Mouse (Mus musculus) MN1 (cell line): ENCODE measurements around the gene Tcl1b2.
"Not testable (repeated sequence)": the region's sequence is repeated elsewhere in the genome, so short reads cannot be mapped to it uniquely, and the experiment has no call there.

Source experiments
- DNase-seq: peaks from one replicate; pipeline ENCODE4 v3.0.0-alpha.2; 2016; ENCODE audit warnings: low spot score

Gene Tcl1b2

DNA sequence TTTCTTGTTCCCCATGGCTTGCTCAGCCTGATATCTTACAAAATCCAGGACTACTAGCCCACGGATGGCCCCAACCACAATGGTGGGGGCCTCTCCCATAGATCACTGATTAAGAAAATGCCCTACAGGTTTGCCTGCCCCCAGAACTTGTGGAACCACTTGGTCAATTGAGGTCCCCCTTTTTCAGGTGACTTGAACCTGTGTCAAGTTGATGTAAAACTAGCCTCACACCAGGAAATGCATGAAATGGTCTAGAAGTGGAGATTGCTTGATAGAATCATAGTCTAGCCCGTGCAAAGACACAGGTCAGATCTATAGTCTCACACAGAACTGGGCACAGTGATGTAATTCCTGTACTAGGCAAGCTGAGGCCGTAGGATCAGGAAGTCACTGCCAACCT, at the start of gene Tcl1b2:
Gene Tcl1b2 (plus strand): TSS at position 301 of the 400 bp plus-strand sequence.
- no peak for DNase-seq

DNA sequence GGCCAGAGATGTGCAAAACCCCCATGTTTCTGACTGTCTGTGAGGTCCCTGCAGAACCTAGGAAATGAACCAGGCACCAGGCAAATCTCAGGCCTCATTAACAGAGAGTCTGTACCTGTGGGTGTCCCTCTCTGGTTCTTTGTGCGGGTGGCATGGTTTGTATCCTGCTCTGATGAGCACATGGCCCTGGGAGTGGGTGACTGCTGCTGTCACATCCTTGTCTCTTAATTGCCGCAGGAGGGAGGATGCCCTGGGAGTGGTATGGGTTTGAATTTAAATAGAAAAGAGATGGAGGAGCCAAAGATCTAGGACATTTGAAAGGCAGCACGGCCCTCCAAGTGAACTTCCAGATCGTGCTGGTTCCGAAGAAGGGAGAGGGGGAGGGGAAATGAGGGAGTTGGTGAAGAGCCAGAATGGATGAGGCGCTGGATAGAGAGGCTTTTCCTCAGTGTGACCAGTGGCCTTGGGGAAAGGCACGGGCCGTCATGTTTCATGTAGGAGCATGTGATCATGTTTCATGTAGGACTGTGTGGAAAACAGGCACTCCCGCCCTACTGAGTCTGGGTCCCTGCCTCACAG, 46.3 kb upstream of the Tcl1b2 start:
- DNase-seq, result no peak

DNA sequence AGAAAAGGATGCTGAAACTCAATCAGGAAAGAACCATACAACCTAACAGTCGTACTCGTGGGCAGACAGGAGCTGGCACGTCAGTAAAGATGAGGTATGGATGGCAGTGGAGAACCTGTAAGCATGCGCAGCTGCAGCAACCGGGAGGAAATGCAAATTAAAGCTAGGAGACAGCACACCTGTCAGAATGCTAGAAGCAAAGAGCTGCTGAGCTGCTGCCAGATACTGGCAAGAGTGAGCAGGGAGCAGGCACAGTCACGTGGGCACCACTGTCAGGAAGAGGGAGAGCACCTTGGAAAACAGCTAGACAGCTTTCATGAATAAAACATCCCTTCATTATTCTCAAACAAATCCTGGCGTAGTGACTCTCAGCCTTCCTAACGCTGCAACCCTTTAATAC, 42.9 kb upstream of the Tcl1b2 start:
- DNase-seq, result no peak

DNA sequence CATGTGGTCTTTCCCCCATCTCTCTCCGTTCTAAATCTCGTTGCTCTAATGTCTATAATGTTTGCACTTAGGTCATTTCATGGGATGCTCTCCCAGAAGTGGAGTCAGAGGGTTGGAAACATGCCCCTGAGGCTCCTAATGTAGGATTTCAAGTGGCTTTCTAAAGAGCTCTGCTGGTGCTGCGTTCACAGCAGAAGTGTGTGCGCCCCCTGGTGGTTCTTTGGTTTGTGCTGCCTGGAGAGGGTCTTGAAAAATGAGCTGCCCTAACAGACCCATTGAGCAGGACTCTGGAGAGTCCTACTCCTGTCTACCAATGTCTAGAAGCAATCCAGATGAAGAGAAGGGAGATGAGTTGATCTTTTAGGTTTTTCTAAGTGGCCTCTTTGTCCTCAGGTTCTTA, 41.8 kb upstream of the Tcl1b2 start:
- peak; percentile 79 for DNase-seq

DNA sequence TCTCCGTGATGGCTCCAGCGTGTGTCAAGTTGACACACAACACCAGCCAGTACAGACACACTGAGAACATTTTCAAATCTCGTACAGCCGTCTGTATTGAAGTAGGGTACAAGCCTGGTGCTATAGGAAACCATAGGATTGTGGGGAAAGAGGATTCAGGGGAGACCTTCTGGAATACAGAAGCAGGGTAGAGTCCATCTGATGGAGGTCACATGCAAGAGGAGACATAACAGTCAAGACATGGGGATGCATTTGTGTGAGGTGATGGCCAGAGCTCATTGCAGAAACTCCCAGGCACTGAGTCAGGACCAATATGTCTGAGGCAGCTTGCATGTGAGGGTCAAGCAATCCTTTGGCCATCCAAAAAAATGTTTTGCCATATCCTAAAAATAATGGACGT, 40.5 kb upstream of the Tcl1b2 start:
- no peak for DNase-seq

DNA sequence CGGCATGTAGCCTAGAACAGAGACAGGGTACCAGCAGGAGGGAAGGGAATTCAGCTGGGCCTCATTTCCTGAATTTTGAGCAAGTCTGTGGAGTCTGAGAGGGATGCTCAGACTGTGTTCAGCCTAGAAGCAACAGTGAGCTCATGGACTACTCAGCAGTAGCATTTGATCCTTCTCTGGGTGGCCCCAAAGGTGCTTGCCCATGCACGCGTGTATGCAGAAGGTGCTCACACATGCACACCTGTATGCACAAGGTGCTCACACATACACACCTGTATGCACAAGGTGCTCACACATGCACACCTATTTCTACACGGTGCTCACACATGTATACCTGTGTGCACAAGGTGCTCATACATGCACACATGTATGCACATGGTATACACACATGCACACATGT, 37.0 kb upstream of the Tcl1b2 start:
- no peak for DNase-seq

DNA sequence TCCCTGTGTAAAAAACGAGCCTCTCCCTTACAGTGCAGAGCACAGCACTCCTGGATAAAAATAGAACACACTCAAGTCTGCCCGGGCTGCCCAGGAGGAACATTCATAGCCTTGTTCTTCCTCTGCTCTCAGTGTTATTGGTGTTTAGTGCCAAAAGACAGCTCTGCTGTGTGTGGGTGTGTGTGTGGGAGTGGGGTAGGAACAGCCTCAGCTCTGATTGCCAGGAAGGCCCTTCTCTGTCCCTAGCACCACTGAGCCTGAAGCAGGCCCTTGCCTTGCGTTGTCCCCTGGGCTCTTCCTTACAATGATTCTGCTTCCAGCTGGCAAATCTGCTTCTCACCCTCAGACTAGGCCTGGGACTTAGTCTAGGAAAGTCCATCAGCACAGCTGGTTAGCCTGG, 36.4 kb upstream of the Tcl1b2 start:
- no peak for DNase-seq

DNA sequence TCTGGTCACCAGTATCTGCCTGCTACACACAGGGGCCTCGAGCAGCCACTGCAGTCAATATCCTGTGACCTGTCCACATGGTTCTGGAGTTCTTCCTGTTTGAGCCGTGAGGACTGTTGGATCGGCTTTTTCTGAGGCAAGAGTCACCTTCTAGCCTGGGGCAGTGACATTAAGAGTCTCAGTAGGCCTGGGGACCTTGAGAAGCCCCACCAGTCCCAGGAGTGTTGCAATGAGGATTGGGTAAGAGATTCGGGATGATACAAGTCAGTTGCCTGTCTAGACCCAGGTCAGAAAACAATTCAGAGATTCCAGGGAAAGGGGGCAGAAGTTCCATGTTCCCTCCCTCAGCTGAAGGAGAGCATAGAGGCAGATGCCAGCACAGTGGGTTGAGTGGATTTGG, 36.0 kb upstream of the Tcl1b2 start:
- DNase-seq, result no peak

DNA sequence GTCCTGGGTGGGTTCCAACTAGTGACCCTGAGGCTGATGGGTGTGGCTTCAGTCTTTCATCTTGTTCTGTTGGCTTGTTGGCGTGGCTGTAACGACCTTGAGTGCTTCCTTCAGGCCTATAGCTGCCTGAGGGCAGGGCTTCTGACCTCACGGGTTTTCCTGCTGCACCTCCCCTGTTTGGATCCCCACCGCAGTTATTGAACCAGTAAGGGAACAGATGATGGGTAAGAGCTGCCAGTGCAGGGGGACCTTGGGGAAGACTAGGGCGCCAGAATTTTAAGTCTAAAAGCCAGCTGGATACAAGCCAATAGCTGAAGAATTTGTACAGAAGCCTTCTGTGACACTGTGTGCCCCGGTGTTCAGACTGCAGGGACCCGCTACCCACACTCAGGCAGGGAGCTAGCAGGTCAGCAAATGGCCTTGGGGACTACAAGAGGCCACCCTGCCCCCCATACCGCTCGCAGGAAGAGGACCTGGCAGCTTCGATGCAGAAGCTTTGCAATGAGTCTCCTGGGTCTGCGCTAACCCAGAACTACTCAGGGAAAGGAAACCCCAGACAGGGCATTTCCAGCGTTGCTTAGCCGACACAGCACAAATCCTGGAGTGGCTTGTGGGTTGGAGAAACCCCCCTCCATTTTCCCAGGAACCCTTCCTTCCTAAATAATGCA, 33.4 kb upstream of the Tcl1b2 start:
- no peak for DNase-seq

DNA sequence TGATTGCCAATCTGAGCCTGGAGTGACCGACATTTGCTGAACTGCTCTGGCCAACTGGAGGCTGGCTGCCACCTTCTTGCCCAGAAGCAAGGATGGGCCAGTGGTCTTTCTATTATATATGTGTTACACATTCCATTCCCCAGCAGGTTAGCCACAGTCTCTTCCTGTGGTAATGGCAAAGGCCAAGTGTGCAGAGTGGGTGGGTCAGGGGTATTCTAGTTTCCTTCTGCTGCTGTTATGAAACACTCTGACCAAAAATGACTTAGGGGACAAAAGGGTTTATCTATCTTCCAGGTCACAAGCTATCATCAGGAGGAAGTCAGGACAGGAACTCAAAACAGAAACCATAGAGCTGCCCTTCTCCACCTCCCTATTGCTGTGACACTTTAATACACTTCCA, 29.2 kb upstream of the Tcl1b2 start:
- no peak for DNase-seq

DNA sequence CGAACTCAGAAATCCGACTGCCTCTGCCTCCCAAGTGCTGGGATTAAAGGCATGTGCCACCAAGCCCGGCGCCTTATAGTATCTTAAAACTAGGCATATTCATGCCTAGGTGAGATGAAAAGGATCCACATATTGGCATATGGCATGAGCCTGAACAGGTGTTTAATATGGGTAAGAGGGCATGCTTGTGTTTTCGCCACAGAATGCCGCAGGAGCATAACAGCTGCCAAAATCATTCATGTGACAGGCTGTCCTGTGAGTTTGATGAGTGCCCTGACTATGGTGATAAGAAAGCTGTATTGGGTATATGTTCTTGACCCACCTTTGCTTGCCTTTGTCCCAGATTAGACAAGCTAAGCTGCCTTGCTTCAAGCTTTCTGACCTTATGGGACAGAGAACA, 20.5 kb upstream of the Tcl1b2 start:
- no peak for DNase-seq

DNA sequence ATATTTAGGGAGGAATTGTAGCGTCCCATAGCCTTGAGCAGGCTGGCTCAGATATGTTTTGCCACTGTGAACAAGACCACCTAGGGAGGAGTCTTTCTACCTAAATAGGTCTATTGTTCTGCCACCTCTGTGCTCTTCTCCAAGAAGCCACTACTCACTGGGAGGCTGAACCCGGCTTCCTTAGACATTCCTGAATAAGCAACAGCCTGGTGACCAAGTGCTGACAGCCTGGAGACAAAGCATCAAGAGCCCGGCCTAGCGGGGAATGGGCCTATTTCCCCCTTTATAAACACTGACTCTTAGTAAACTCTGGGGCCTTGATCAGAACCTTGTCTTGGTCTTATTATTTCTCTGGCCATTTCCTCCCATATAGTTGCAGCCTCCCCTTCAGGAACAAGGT, 19.3 kb upstream of the Tcl1b2 start:
- no peak for DNase-seq

DNA sequence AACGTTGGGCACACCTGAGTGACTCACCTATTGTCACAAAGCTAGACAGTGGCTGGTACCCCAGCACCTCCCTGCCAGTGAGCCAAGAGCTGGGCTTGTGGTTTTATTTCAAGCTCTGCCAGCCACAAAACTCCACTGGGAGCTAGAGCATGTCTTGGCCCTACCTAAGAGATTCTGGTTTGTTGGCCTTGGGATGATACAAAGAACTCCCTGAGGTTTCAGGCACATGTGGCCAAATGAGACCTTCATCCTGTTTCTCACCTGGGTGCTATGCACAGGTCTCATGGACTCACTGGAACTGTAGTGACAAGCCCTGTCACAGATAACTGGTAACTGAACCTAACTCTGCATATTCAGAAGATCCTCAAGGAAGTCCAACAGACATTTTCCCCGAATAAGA, 18.2 kb upstream of the Tcl1b2 start:
- DNase-seq, result no peak

DNA sequence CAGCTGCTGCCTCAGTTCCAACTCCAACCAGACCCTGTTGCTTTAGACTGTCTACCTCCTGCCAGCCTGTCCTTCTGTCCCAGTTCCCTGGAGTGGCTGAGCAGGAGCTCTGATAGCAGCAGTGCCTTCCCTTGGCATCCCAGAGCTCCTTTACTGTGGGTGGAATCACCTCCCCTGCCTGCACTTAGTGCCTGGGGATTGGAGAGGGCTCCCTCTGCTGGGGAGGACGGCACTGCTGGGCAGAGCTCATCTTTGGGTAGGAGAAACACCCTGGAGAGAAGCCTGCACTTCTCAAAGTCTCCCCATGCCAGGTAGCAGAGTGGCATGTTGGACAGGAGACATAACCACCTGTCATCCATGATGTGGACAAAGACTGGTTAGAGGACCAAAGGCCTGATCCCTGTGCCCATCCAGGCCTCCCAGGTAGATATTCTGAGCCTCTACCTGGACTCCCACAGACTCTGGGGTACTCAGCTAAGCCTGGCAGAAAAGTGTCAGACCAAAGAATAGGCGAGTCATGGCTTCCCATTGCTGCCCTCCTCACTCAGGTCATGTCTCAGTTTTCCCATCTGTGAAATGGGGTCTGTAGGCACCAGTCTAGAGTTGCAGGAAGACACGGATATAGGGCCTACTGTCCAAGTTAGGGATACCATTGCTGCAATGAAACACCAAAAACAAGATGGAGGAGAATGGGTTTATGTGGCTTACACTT, 16.2 kb upstream of the Tcl1b2 start:
- DNase-seq, result not testable (repeated sequence)

DNA sequence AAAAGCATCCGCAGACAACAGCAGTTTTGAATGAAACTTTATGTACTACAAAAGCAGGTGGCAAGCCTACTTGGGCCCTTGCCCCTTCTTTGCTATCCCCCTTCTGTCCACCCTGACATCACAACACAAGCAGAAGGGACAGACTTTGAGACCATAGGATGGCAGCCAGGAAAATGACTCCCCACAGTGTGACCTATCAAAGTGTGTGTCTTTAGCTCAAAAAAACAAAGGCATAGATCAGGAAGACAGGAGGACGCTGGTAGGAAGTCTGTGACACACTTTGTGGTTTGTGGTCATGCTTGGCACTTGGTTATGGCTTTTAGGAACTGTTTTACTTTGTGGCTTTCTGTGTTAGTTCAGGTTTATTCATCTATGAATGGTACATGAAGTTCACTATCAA, 11.6 kb upstream of the Tcl1b2 start:
- not testable (repeated sequence) for DNase-seq

DNA sequence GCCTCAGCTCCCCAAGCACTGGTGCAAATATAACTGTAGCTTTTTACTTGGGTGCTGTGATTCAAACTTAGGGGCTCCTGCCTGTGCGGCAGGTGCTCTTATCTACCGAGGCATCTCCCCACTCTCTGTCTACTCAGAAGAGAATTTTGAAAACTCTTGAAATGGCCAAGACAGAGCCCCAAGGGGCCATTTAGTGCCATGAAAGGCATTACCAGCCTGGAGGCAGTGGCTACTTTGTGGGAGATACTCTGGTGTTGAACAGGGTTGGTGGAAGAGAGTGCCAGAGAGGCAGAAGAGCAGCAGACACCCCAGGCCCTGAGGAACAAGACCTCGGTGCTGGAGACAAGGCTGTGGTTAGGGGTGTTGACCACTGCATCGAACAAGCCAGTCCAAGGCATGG, 11.0 kb upstream of the Tcl1b2 start:
- not testable (repeated sequence) for DNase-seq

DNA sequence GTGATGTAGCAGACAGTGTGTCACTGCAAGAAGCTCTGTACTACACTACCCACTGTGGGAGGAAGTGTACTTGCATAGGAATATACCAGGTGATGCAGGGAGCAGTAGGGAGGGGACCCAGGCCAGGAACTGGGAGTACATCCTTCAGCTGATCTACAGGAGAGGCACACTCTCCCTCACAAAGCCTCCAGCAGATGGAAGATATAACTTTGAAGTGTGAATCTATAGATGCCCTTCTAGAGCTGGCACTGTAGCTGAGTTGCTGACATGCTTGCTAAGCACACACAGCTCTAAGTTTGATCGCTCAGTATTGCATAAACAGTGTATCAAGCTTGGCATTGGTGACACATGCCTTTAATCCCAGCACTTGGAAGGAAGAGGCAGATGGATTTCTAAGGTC, 8.1 kb upstream of the Tcl1b2 start:
- DNase-seq, result not testable (repeated sequence)

DNA sequence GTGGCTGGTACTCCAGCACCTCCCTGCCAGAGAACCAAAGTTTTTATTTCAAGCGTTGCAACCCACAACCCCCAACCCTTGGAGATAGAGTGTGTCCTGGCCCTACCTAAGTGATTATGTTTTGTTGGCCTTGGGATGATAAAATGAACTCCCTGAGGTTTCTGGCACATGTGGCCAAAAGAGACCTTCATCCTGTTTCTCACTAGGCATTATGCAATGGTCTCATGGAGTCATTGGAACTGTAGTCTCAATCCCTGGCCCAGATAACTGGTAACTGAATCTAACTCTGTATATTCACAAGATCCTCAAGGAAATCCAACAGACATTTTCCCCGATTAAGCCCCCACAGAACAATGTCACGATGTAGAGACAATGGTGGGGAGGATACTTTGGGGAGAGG, 2.7 kb upstream of the Tcl1b2 start:
- DNase-seq, result no peak

DNA sequence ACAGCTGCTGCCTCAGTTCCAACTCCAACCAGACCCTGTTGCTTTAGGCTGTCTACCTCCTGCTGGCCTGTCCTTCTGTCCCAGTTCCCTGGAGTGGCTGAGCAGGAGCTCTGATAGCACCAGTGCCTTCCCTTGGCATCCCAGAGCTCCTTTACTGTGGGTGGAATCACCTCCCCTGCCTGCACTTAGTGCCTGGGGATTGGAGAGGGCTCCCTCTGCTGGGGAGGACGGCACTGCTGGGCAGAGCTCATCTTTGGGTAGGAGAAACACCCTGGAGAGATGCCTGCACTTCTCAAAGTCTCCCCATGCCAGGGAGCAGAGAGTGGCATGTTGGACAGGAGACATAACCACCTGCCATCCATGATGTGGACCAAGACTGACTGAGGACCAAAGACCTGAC, 886 bp upstream of the Tcl1b2 start:
- DNase-seq, result not testable (repeated sequence)

DNA sequence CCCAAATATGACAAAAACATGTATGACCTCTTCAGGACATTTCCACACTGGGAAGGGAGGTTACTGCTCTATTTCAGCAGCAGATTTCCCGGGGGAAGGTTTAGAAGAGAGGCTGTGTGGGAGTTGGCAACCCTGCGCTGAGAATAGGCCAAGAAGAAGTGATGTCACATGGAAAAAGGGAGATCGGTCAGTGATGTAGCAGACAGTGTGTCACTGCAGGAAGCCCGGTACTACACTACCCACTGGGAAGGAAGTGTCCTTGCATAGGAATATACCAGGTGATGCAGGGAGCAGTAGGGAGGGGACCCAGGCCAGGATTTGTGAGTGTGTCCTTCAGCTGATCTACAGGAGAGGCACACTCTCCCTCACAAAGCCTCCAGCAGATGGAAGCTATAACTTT, 9.5 kb downstream of the Tcl1b2 start:
- DNase-seq, result not testable (repeated sequence)

DNA sequence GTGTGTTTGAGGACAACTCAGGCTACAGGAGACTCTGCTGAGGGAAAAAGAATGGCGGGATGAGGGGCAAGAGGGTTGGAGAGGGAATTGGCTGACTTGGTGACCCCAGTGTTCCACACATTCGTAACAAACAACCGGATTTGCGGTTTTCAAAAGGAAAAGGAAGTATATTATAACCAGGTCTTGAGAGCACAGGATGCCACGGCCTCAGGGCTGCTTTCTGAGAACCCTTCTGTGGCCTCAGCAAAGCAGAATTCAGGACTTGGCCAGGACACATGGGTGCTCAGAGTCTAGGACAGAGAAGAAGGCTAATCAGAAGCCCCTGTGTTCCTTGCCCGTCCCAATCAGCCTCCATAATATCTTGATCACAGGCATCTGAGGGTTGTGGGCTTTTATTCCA, 13.0 kb downstream of the Tcl1b2 start:
- DNase-seq, result no peak

DNA sequence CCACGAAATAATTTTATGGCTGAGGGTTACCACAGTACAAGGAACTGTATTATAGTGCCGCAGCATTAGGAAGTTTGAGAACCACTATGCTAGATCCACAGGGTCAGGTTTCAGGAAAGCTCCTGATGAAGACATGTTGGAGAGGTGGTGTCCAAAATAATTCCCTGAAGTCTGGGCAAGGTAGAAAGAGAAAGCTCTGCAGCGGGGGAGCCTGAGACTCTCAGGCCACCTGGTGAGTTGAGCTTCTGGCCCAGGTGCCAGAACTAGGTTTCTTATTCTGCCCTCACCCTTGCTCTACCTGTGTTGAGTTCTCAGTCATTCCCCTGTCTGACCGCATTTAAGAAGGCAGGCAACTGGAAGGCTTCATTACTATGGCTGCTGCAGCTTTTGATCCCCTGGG, 13.6 kb downstream of the Tcl1b2 start, which contains the start of gene Tcl1b1:
Gene Tcl1b1 (plus strand): TSS at position 301 of the 400 bp plus-strand sequence.
- no peak for DNase-seq

DNA sequence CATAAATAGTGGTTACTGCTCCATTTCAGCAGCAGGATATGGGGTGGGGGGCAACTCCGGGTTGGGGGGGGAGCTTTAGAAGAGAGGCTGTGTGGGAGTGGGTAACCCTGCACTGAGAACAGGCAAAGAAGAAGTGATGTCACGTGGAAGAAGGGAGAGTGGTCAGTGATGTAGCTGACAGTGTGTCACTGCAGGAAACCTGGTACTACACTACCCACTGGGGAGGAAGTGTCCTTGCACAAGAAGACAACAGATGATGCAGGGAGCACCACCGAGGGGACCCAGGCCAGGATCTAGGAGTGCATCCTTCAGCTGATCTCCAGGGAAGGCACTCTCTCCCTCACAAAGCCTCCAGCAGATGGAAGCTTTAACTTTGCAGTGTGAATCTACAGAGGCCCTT, 20.9 kb downstream of the Tcl1b2 start:
- no peak for DNase-seq

DNA sequence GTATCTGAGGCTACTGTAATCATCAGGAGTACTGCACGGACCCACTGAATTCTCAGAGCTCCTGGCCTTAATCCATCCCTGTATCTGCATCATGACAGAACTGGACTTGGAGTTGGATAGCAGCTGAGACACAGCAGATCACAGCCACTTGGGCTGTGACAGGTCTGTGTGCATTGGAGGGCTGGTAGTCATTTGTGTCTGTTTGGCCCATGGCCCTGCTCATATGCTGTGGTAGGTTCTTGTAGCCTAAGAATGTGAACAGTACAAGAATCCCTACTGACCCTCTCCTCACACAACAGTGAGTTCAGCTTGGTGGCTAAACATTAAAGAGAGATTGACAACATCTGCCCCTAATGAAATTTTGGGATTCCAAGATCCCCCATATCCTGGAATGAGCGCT, 27.6 kb downstream of the Tcl1b2 start:
- DNase-seq, result no peak
